Mouse (Mus musculus) activated CD4-positive, CD25-positive, alpha-beta regulatory T cell, adult 4 months (primary cell): ENCODE measurements around the gene Olfr98. TPM values are rescaled to one million over a fixed set of nuclear protein-coding genes. Genes with fewer than 3 reads are reported as not detected.

ENCODE experiments used
- polyA plus RNA-seq, 2 experiments: library from polyadenylated mRNA; unstranded; fragments of 100-300 nt; shearing (Covaris generic); gene quantifications; one replicate each; pipeline ENCODE4 v1.2.1; 2017

Gene Olfr98
- polyA plus RNA-seq, 2 experiments from 2014 or later = 0.54 to 1.0 TPM

Other genes with a start within 250 kb of the Olfr98 start
- gene Mog, start 240.4 kb downstream of the Olfr98 start, polyA plus RNA-seq = not detected
- 1 to 10 TPM; 5.0 to 6.2 TPM for gene Gabbr1, start 217.8 kb downstream of the Olfr98 start, polyA plus RNA-seq
- under 1 TPM in 1 of 2 experiments, not detected in 1; 0.19 TPM for gene Olfr90, start 175.2 kb downstream of the Olfr98 start, polyA plus RNA-seq
- not detected for gene Olfr91, start 165.5 kb downstream of the Olfr98 start, polyA plus RNA-seq
- not detected for gene Olfr92, start 143.7 kb downstream of the Olfr98 start, polyA plus RNA-seq
- gene Olfr93, start 102.3 kb downstream of the Olfr98 start, polyA plus RNA-seq = not detected
- gene Ubd, start 69.9 kb downstream of the Olfr98 start, polyA plus RNA-seq = under 1 TPM in 1 of 2 experiments, not detected in 1; 0.75 TPM
- not detected for gene Olfr94, start 62.8 kb downstream of the Olfr98 start, polyA plus RNA-seq
- gene Olfr95, start 50.6 kb downstream of the Olfr98 start, polyA plus RNA-seq = not detected
- not detected for gene Olfr96, start 43.6 kb downstream of the Olfr98 start, polyA plus RNA-seq
- not detected for gene Olfr97, start 26.4 kb downstream of the Olfr98 start, polyA plus RNA-seq
- gene H2-M3, start 6.5 kb upstream of the Olfr98 start, polyA plus RNA-seq = 100 to 1,000 TPM in 1 of 2 experiments, 10 to 100 TPM in 1; 94.0 to 120 TPM
- gene Olfr99, start 19.7 kb upstream of the Olfr98 start, polyA plus RNA-seq = 1 to 10 TPM; 5.1 to 5.7 TPM
- under 1 TPM in 1 of 2 experiments, not detected in 1; 0.15 TPM for gene Olfr101, start 40.6 kb upstream of the Olfr98 start, polyA plus RNA-seq
- under 1 TPM in 1 of 2 experiments, not detected in 1; 0.33 TPM for gene Olfr102, start 53.3 kb upstream of the Olfr98 start, polyA plus RNA-seq
- gene Olfr103, start 75.9 kb upstream of the Olfr98 start, polyA plus RNA-seq = not detected
- not detected for gene Olfr104-ps, start 95.8 kb upstream of the Olfr98 start, polyA plus RNA-seq
- gene Olfr105-ps, start 115.3 kb upstream of the Olfr98 start, polyA plus RNA-seq = not detected
- gene Olfr106-ps, start 126.6 kb upstream of the Olfr98 start, polyA plus RNA-seq = not detected
- under 1 TPM in 1 of 2 experiments, not detected in 1; 0.12 TPM for gene Olfr107, start 135.5 kb upstream of the Olfr98 start, polyA plus RNA-seq
- gene Olfr108, start 181.7 kb upstream of the Olfr98 start, polyA plus RNA-seq = not detected
- gene Olfr109, start 195.2 kb upstream of the Olfr98 start, polyA plus RNA-seq = not detected
- not detected for gene H2-M2, start 219.8 kb upstream of the Olfr98 start, polyA plus RNA-seq
- not detected for gene Olfr110, start 228.7 kb upstream of the Olfr98 start, polyA plus RNA-seq
- gene Olfr111, start 244.3 kb upstream of the Olfr98 start, polyA plus RNA-seq = not detected